Mouse (Mus musculus) liver, embryonic 12.5 days (tissue): Measurements from ENCODE around the gene Tmem116. TPM values are rescaled to one million over a fixed set of nuclear protein-coding genes. Genes with fewer than 3 reads are reported as not detected.
"Not testable (repeated sequence)": the region's sequence is repeated elsewhere in the genome, so short reads cannot be mapped to it uniquely, and the experiment has no call there.

Experiments
- ATAC-seq: fragments of 200-750 bp; cut with Nextera tagmentation; 2 replicates; pipeline ENCODE4 v1.8.0; 2017; ENCODE audit warnings: moderate number of reproducible peaks, mild to moderate bottlenecking, moderate library complexity
- H3K27ac ChIP-seq: fragments of 300-500 bp; sonication (generic); 2 replicates; pipeline ENCODE4 v1.5.1; 2016; ENCODE audit warnings: mild to moderate bottlenecking
- H3K27me3 ChIP-seq: fragments of 300-500 bp; sonication (generic); replicated peaks from 2 replicates; pipeline ENCODE4 v1.6.1; 2016; ENCODE audit warnings: mild to moderate bottlenecking, moderate library complexity
- H3K36me3 ChIP-seq: fragments of 300-500 bp; sonication (generic); 2 replicates; pipeline ENCODE4 v1.6.1; 2016; ENCODE audit warnings: mild to moderate bottlenecking, moderate library complexity
- H3K4me1 ChIP-seq: fragments of 300-500 bp; sonication (generic); 2 replicates; pipeline ENCODE4 v1.6.1; 2016
- H3K4me2 ChIP-seq: fragments of 300-500 bp; sonication (generic); 2 replicates; pipeline ENCODE4 v1.6.1; 2016; ENCODE audit warnings: mild to moderate bottlenecking, moderate library complexity
- H3K4me3 ChIP-seq: fragments of 300-500 bp; sonication (generic); 2 replicates; pipeline ENCODE4 v1.5.1; 2016; ENCODE audit warnings: mild to moderate bottlenecking, moderate library complexity
- H3K9ac ChIP-seq: fragments of 300-500 bp; sonication (generic); 2 replicates; pipeline ENCODE4 v1.6.1; 2016; ENCODE audit warnings: mild to moderate bottlenecking, moderate library complexity
- H3K9me3 ChIP-seq: fragments of 300-500 bp; sonication (generic); replicated peaks from 2 replicates; pipeline ENCODE4 v1.6.1; 2016; ENCODE audit warnings: mild to moderate bottlenecking, moderate library complexity
- WGBS: fragments of 180-500 bp; shearing (Covaris S2); methylation state at CpG from one replicate; pipeline ENCODE4 v1.1.7; 2016; ENCODE audit not compliant: insufficient replicate concordance; 5-methylcytosine and 5-hydroxymethylcytosine counted together
- polyA plus RNA-seq: library from polyadenylated mRNA; unstranded; fragments of >200 nt; fragmentation: Nextera tagmentation; extraction: Ambion mirVana; gene quantifications from 2 replicates; pipeline ENCODE4 v1.2.1, GENCODE M21; 2016

Gene Tmem116
- polyA plus RNA-seq, 1 experiment from 2014 or later, result 0.64 TPM

DNA sequence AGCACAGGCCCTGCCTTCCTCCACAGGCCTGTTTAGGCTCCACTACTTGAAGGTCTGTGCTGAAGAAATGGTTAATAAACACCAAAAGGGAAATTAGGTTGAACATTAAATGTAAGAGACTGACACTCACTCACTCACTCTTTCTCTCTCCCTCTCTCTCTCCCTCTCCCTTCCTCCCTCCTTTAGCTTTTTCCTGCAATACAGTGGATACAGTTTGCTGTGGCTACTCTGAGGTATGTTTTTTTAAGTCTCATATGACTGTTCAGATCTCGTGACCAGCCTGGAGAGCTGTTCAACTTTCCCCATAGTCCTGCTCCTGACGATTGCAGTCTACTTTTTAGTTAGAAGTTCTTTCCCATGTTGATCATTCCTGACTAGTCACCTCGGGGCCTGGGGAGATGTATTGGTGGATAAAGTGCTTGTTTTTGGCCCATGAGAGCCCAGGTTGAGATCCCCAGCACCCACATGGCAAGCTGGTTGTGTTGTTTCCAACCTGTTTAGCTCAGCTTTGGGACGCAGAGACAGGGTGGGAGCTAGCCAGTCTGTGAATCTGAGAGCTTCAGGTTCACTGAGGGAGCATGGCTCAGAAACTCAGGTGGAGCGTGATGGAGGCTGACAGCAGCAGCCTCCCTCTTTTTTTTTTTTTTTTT is 12.0 kb downstream of the Tmem116 start:
- Histone ChIP-seq H3K4me2 (no peak overlapping the region), H3K27me3 (no peaks in the 10 kb centered on the region), H3K4me1 (peaks cover 29% of the 10 kb centered on the region), H3K9ac (no peak overlapping the region), H3K36me3 (no peaks in the 10 kb centered on the region), H3K4me3 (no peak overlapping the region), H3K27ac (no peak overlapping the region), H3K9me3 (no peaks in the 10 kb centered on the region)
- ATAC-seq, result no peak
- 63% methylated on average over 5 of the region's 5 CpGs for WGBS

DNA sequence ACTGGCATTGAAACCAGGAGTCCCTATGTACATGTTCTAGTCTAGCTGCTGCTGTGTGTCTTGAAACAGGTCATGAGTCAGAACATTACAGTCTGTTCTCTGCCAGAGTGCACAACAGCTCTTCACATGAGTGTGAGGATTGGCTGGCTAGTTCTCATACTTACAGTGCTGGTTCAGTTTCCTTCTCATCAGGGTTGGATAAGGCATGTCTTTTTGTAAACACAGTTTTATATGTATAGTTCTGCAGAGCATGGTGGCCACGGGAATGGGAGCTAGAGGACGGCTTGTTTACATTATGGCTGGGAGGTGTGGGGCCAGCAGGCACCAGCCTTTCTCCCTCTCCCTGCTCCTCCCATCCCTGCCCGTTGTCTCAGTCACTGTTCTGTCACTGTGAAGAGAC is 17.9 kb downstream of the Tmem116 start:
- WGBS, result 33% methylated on average over 3 of the region's 3 CpGs
- H3K4me3 ChIP-seq, result no peak overlapping the region
- H3K9ac ChIP-seq, result no peak overlapping the region
- peaks cover 44% of the 10 kb centered on the region for H3K4me1 ChIP-seq
- H3K4me2 ChIP-seq, result no peak overlapping the region
- H3K27ac ChIP-seq, result 0 out of 2 replicates have a peak overlapping the region, but pooled peaks have one; percentile 8
- no peak for ATAC-seq
- H3K36me3 ChIP-seq, result no peaks in the 10 kb centered on the region
- no peaks in the 10 kb centered on the region for H3K9me3 ChIP-seq
- no peaks in the 10 kb centered on the region for H3K27me3 ChIP-seq

DNA sequence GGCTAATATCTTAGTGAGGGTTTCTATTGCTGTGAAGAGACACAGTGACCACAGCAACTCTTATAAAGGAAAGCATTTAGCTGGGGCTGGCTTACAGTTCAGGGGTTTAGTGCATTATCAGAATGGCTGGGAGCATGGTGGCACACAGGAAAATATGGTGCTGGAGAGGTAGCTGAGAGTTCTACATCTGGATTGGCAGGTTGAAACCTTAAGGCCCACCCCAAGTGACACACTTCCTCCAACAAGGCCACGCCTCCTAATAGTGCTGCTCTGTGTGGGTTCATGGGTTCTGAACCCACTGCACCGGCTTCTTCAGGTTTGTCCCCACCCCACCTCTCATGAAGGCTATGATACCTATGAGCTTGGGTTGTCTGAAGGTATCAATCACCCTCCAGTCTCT is 20.7 kb downstream of the Tmem116 start:
- WGBS, result 50% methylated on average over 2 of the region's 2 CpGs
- Histone ChIP-seq H3K4me3 (no peak overlapping the region), H3K27me3 (no peaks in the 10 kb centered on the region), H3K4me1 (peaks cover 70% of the 10 kb centered on the region), H3K36me3 (no peaks in the 10 kb centered on the region), H3K27ac (0 out of 2 replicates have a peak overlapping the region, but pooled peaks have one; percentile 3), H3K9ac (no peak overlapping the region), H3K4me2 (no peak overlapping the region), H3K9me3 (no peaks in the 10 kb centered on the region)
- no peak for ATAC-seq

- WGBS, result 72% methylated on average over 7 of the region's 7 CpGs
- H3K4me3 ChIP-seq, result no peak overlapping the region
- H3K36me3 ChIP-seq, result no peaks in the 10 kb centered on the region
- no peaks in the 10 kb centered on the region for H3K9me3 ChIP-seq
- H3K27ac ChIP-seq, result peak overlapping the region; percentile 80; the same call in 1 of the 2 replicates
- no peaks in the 10 kb centered on the region for H3K27me3 ChIP-seq
- ATAC-seq, result no peak
- H3K4me2 ChIP-seq, result no peak overlapping the region
- H3K9ac ChIP-seq, result no peak overlapping the region
- peaks cover 65% of the 10 kb centered on the region for H3K4me1 ChIP-seq
Observed at GRCm38 (mm10) chr5:121474610-121475009, 22.9 kb downstream of the Tmem116 start.

DNA sequence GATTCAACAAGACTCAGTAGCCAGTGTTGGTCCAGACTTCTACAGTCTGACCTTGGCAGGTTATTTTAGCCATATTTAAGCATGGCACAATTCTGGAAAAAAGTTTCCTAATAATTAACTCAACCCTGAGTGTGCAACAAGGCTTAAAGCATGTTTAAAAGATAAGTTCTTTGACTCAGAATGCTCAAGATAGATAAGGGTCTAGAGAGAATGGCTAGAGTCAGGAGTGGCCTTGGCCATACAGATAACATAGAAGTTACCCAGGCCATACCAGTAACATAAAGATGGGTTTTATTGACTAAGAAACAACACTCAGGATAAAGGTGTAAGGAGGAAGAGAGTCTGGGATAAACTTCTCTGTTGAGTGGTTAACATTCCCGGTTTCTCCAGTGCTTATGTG is 24.3 kb downstream of the Tmem116 start:
- Histone ChIP-seq H3K4me1 (peaks cover 50% of the 10 kb centered on the region), H3K4me3 (no peak overlapping the region), H3K27me3 (no peaks in the 10 kb centered on the region), H3K9me3 (no peaks in the 10 kb centered on the region), H3K9ac (peak overlapping the region; percentile 35), H3K27ac (peak overlapping the region; percentile 80), H3K36me3 (no peaks in the 10 kb centered on the region), H3K4me2 (peak overlapping the region; percentile 39)
- peak; percentile 90 for ATAC-seq
- WGBS, result 29% methylated on average over 1 of the region's 1 CpGs

- 37% methylated on average over 3 of the region's 3 CpGs for WGBS
- no peaks in the 10 kb centered on the region for H3K9me3 ChIP-seq
- ATAC-seq, result no peak
- H3K4me1 ChIP-seq, result peaks cover 37% of the 10 kb centered on the region
- no peak overlapping the region for H3K4me3 ChIP-seq
- H3K27me3 ChIP-seq, result 0 out of 2 replicates have a peak, but pooled peaks cover 7% of the 10 kb centered on the region
- H3K9ac ChIP-seq, result no peak overlapping the region
- no peaks in the 10 kb centered on the region for H3K36me3 ChIP-seq
- no peak overlapping the region for H3K27ac ChIP-seq
- no peak overlapping the region for H3K4me2 ChIP-seq
Observed at GRCm38 (mm10) chr5:121477680-121478079, 26.0 kb downstream of the Tmem116 start.

DNA sequence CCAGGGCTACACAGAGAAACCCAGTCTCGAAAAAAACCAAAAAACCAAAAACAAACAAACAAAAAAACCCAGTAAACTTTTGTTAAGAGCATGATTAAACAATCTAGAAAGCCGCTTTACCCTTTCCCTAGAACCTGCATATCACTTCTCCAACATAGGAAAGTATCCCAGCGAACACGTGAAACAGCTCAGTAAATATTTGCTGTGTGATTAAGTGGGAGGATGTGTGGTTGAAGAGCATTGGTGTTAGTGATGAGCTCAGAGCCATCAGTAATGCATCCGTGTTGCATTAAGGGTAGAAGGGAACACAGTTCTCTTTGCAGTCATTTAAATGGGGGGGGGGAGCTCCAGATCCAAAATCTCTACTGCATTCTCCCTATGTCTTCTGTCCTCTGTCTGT is 33.1 kb downstream of the Tmem116 start:
- H3K27ac ChIP-seq, result no peak overlapping the region
- ATAC-seq, result no peak
- peaks cover 7% of the 10 kb centered on the region; the same call in 1 of the 2 replicates for H3K27me3 ChIP-seq
- H3K36me3 ChIP-seq, result no peaks in the 10 kb centered on the region
- 61% methylated on average over 5 of the region's 5 CpGs for WGBS
- no peaks in the 10 kb centered on the region for H3K9me3 ChIP-seq
- no peaks in the 10 kb centered on the region for H3K4me1 ChIP-seq
- H3K4me2 ChIP-seq, result no peak overlapping the region
- no peak overlapping the region for H3K4me3 ChIP-seq
- no peak overlapping the region for H3K9ac ChIP-seq

DNA sequence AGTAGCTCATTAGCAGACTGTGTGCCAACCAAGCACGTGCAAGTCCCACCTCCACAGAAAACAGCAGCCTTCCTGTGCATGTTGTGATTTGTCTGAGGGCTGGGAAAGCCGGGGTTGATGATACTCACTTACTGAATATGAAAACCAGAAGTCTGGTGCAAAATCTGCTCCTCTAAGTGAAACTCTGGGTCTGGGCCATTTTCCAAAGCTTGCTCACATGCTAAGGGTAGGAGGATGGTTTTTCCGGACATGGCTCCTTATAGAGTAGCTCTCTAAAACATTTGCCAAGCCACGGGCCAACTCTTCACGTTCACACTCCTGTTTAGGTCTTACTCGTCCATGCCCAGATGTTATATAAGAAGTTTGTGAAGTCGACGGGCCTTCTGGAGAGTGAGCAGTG is 41.6 kb downstream of the Tmem116 start:
- Histone ChIP-seq H3K4me1 (no peaks in the 10 kb centered on the region), H3K9me3 (no peaks in the 10 kb centered on the region), H3K27me3 (peaks cover 7% of the 10 kb centered on the region; the same call in 1 of the 2 replicates), H3K4me2 (no peak overlapping the region), H3K9ac (no peak overlapping the region), H3K27ac (no peak overlapping the region), H3K36me3 (no peaks in the 10 kb centered on the region), H3K4me3 (no peak overlapping the region)
- no peak for ATAC-seq
- 62% methylated on average over 8 of the region's 8 CpGs for WGBS

DNA sequence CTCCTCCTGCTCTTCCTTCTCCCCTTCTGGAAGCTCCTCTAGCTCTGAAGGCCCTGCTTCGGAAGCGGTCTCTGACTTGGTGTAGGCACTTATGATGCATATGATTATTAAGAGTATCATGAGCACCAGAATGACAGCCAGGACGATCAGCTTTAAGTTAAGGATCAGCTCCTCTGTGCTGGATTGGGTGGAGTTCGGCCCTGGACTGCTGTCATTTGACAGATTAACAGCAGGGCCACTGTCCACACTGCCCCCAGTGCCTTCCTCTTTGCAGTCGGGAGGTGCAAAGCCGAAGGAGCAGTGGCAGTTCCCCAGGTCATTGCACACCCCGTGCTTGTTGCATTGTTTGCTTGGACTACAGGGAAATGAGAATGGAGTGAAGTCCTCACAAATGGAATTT is 49.0 kb downstream of the Tmem116 start:
- 0 out of 2 replicates have a peak, but pooled peaks have one; percentile 30 for ATAC-seq
- Histone ChIP-seq H3K4me2 (peak overlapping the region; percentile 41), H3K4me3 (no peak overlapping the region), H3K27me3 (peaks cover 4% of the 10 kb centered on the region; the same call in 1 of the 2 replicates), H3K9me3 (no peaks in the 10 kb centered on the region), H3K4me1 (peaks cover 14% of the 10 kb centered on the region), H3K36me3 (no peaks in the 10 kb centered on the region), H3K9ac (no peak overlapping the region), H3K27ac (no peak overlapping the region)
- 25% methylated on average over 7 of the region's 7 CpGs for WGBS

DNA sequence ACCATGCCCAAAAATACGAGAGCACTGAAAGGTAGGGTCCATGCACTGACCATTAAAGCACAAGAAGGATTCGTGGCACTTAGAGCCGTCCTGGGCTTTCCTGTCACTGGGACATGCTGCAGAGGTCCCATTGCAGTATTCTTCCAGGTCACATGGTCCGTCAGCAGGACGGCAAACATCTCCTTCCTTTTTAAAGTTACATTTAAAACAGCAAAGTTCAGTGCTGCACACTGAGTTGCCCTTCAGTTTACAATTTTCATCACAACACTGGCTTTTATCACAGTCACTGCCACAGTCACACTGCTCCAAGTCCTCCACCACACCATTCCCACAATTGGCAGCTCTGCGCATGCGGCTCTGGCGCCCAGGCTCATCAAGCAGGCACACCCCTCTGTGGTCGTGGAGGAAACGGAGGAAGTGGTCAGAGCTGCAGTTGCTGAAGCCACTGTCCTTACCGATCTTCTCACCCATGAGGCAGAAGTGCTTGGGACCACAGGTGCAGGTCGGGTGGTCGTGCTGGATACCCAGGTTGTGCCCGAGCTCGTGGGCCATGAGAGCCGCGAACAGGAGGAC is 49.8 kb downstream of the Tmem116 start:
- Histone ChIP-seq H3K4me2 (peak overlapping the region; percentile 41), H3K4me1 (peaks cover 14% of the 10 kb centered on the region)
- H3K4me3 ChIP-seq, H3K9me3 ChIP-seq, H3K27ac ChIP-seq, H3K36me3 ChIP-seq, H3K9ac ChIP-seq, H3K27me3 ChIP-seq: not testable (repeated sequence)
- 25% methylated on average over 10 of the region's 17 CpGs for WGBS
- ATAC-seq, result peak; percentile 47; the same call in 1 of the 2 replicates

- Histone ChIP-seq H3K27ac (no peak within 1 kb of the TSS), H3K9me3 (no peaks in the 10 kb centered on the region), H3K4me2 (no peak within 1 kb of the TSS), H3K4me3 (no peak within 1 kb of the TSS), H3K27me3 (peaks cover 4% of the 10 kb centered on the region; the same call in 1 of the 2 replicates), H3K36me3 (no peaks in the 10 kb centered on the region), H3K4me1 (peaks cover 14% of the 10 kb centered on the region), H3K9ac (no peak within 1 kb of the TSS)
- no peak for ATAC-seq
- 72% methylated on average over 3 of the region's 3 CpGs for WGBS
Observed at GRCm38 (mm10) chr5:121503231-121503630, 51.5 kb downstream of the Tmem116 start, which contains the start of gene Adam1b. Adam1b (minus strand) TSS chr5:121503435.

- Histone ChIP-seq H3K36me3 (no peaks in the 10 kb centered on the region), H3K4me2 (no peak overlapping the region), H3K27ac (no peak overlapping the region), H3K27me3 (0 out of 2 replicates have a peak, but pooled peaks cover 3% of the 10 kb centered on the region), H3K4me3 (no peak overlapping the region), H3K9me3 (no peaks in the 10 kb centered on the region), H3K4me1 (no peaks in the 10 kb centered on the region), H3K9ac (no peak overlapping the region)
- WGBS, result 38% methylated on average over 1 of the region's 1 CpGs
- no peak for ATAC-seq
Observed at GRCm38 (mm10) chr5:121506846-121507245, 55.2 kb downstream of the Tmem116 start.
